Comparison of ENCODE assay signal across 19 mouse cellular contexts in the genomic region with DNA sequence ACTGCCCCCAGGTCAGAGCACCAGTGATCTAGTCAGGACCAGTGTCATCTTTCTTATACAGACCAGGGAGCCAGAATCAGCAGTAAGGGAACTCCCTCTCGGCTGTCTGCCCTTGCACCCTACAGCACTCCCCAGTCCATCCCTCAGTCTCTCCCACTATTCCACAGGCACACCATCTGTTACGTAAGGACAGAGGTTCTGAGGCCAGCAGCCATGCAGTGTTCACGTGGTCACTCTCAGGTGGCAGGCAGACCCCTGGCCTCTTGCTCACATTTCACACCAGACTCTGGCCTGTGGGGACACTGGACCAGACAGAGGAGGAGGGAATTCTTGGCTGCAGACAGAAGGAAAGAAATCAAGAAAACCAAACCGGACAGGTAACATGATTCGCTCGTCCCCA.
"Had no signal": no experiment of that assay in that cellular context is flagged by ENCODE, and none has a peak within 500 bp of the region (broad histone marks: within the 10 kb centered on the region; RNA-seq: fewer than 3 reads in every experiment).

No protein-coding gene starts in this region.

- H3K4me3 ChIP-seq: limb, embryonic 12.5 days; limb, embryonic 15.5 days; lung, embryonic 15.5 days; neural tube, embryonic 12.5 days; stomach, embryonic 15.5 days had no signal

- H3K4me1 ChIP-seq: limb, embryonic 12.5 days; lung, embryonic 15.5 days; neural tube, embryonic 12.5 days; stomach, embryonic 15.5 days had no signal

- DNase-seq: left cerebral cortex, postnatal 4 days; lung, adult 18-20 months; lung, postnatal 10 days; lung, postnatal 36 days; midbrain, embryonic 14.5 days; retina, postnatal 1 day; right cerebral cortex, postnatal 25 days; spleen, adult 18-20 months; thymus, postnatal 25 days had no signal

- H3K27me3 ChIP-seq: limb, embryonic 12.5 days; limb, embryonic 15.5 days; lung, embryonic 15.5 days; neural tube, embryonic 12.5 days; stomach, embryonic 15.5 days had no signal

- ATAC-seq: hindbrain, postnatal 0 days; inflammation-experienced regulatory T-cells, adult 6 months; intestine, embryonic 16.5 days had no signal

- H3K9ac ChIP-seq: limb, embryonic 12.5 days; limb, embryonic 15.5 days; liver, embryonic 14.5 days; lung, embryonic 15.5 days; neural tube, embryonic 12.5 days; stomach, embryonic 15.5 days had no signal

- H3K27ac ChIP-seq: hindbrain, postnatal 0 days; limb, embryonic 12.5 days; limb, embryonic 15.5 days; liver, embryonic 14.5 days; lung, embryonic 15.5 days; neural tube, embryonic 12.5 days; stomach, embryonic 15.5 days had no signal

- H3K4me2 ChIP-seq: limb, embryonic 12.5 days; limb, embryonic 15.5 days; lung, embryonic 15.5 days; midbrain, embryonic 11.5 days; neural tube, embryonic 12.5 days; stomach, embryonic 15.5 days had no signal

- H3K9me3 ChIP-seq: limb, embryonic 12.5 days; limb, embryonic 15.5 days; lung, embryonic 15.5 days; neural tube, embryonic 12.5 days; stomach, embryonic 15.5 days had no signal
